Mouse (Mus musculus): ENCODE measurements around the gene Adcy5. TPM values are rescaled to one million over a fixed set of nuclear protein-coding genes. Genes with fewer than 3 reads are reported as not detected.

The Adcy5 gene
- polyA plus RNA-seq, 1 experiment from 2014 or later, result 1.4 TPM

DNA sequence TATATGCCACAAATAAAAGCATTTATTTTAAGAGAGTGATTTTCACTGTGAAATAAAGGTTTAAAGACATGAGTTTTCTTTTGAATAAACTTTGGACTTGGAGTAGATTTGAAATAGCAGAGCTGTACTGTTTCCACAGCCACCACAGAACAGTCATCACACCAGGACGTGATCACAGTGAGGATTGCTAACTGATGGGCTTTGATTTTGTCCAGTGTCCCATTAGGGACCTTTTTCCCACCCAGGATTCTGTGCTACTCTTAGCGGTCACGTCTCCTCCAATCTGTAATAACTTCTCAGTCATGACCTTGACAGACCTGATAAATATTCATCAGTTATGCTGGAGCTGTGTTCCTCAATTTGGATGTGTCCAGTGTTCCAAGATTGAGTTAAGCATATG, 160.8 kb downstream of the Adcy5 start:
- H3K9me3 ChIP-seq (replicated peaks; ENCODE audit: control insufficient read depth, low read length), result no peaks in the 10 kb centered on the region
- 80% methylated on average over 3 of the region's 3 CpGs for WGBS
- no peaks in the 10 kb centered on the region for H3K27me3 ChIP-seq (ENCODE audit: control insufficient read depth, insufficient read depth, low read length)
- no peak overlapping the region for H3K4me3 ChIP-seq (ENCODE audit: low read depth, low read length)
- no peaks in the 10 kb centered on the region for H3K4me1 ChIP-seq (ENCODE audit: control insufficient read depth, insufficient read depth, low read length)
- no peak overlapping the region for H3K9ac ChIP-seq (replicated peaks; ENCODE audit: low read length)
- H3K4me2 ChIP-seq (ENCODE audit: low read depth, low read length), result no peak overlapping the region
- ATAC-seq (replicated peaks; ENCODE audit: insufficient number of reproducible peaks, low FRiP score, low TSS enrichment, low read depth) (no peak), DNase-seq (ENCODE audit: low spot score) (no peak)
- no peaks in the 10 kb centered on the region; the same call in 1 of the 2 replicates for H3K36me3 ChIP-seq (replicated peaks; ENCODE audit: control insufficient read depth, insufficient read depth, low read depth, low read length)
- H3K27ac ChIP-seq (replicated peaks; ENCODE audit: low read depth, low read length), result no peak overlapping the region

DNA sequence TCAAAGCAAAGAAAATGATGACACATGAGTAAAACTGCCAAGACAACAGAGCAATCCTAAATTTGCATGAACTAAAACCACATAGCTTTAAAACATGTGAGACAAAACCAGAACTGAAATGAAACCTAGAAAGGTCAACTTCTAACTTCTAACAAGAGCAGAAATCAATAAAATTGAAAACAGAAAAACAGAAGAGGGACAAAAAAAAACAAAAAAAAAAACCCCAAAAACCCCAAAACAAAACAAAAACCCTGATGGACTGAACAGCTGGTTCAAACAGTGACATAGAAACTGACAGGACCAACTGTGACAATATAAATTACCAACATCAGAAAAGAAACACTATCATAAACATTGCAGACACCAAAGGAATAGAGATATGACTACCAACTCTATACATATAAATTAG, 162.2 kb downstream of the Adcy5 start:
- Histone ChIP-seq H3K9me3 (replicated peaks; ENCODE audit: control insufficient read depth, low read length) (no peaks in the 10 kb centered on the region), H3K4me2 (ENCODE audit: low read depth, low read length) (no peak overlapping the region), H3K36me3 (replicated peaks; ENCODE audit: control insufficient read depth, insufficient read depth, low read depth, low read length) (no peaks in the 10 kb centered on the region; the same call in 1 of the 2 replicates), H3K9ac (replicated peaks; ENCODE audit: low read length) (no peak overlapping the region), H3K27ac (replicated peaks; ENCODE audit: low read depth, low read length) (no peak overlapping the region), H3K4me3 (ENCODE audit: low read depth, low read length) (no peak overlapping the region), H3K4me1 (ENCODE audit: control insufficient read depth, insufficient read depth, low read length) (no peaks in the 10 kb centered on the region), H3K27me3 (ENCODE audit: control insufficient read depth, insufficient read depth, low read length) (no peaks in the 10 kb centered on the region)
- DNase-seq (ENCODE audit: low spot score) (no peak), ATAC-seq (replicated peaks; ENCODE audit: insufficient number of reproducible peaks, low FRiP score, low TSS enrichment, low read depth) (no peak)

DNA sequence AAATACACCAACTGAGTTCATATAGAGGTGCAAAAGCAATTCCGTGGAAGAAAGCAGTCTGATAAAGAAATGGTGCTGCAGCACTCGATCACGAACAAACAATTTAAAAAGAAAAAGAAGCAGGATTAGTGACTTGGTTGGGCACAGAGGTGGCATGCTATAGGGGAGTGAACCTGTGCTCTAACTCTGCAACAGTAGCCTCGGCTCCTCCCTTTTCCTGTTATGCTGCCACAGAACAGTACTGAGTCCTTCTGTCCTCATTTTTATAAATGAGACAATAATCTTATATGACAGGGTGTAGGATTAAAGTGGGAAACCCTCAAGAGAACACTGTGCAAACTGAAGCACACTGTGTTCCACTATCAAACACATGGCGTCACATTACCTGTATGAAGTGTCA, 162.8 kb downstream of the Adcy5 start:
- Histone ChIP-seq H3K27ac (replicated peaks; ENCODE audit: low read depth, low read length) (no peak overlapping the region), H3K9me3 (replicated peaks; ENCODE audit: control insufficient read depth, low read length) (no peaks in the 10 kb centered on the region), H3K9ac (replicated peaks; ENCODE audit: low read length) (no peak overlapping the region), H3K27me3 (ENCODE audit: control insufficient read depth, insufficient read depth, low read length) (no peaks in the 10 kb centered on the region), H3K4me1 (ENCODE audit: control insufficient read depth, insufficient read depth, low read length) (no peaks in the 10 kb centered on the region), H3K4me3 (ENCODE audit: low read depth, low read length) (no peak overlapping the region), H3K36me3 (replicated peaks; ENCODE audit: control insufficient read depth, insufficient read depth, low read depth, low read length) (no peaks in the 10 kb centered on the region; the same call in 1 of the 2 replicates), H3K4me2 (ENCODE audit: low read depth, low read length) (no peak overlapping the region)
- no peak for DNase-seq (ENCODE audit: low spot score)
- no peak for ATAC-seq (replicated peaks; ENCODE audit: insufficient number of reproducible peaks, low FRiP score, low TSS enrichment, low read depth)
- WGBS, result 79% methylated on average over 5 of the region's 5 CpGs

DNA sequence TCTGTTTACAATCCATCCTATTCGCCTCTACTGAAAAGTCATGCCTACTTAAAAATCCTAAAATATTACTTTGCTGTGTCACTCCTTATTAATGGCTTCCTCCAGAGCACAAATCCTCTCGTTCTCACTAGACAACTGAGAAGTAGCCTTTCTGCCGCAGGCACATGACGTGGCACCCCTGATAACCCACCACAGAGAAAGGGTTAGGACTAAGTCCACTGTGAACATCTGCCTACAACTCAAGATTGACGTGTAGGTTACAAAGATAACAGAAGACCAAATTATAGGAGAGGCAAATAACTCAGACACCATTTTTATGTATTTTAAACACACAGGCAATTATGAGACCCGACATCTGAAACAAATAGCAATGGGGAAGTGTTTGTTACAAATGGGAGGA, 163.7 kb downstream of the Adcy5 start:
- no peak overlapping the region for H3K4me3 ChIP-seq (ENCODE audit: low read depth, low read length)
- no peak overlapping the region for H3K9ac ChIP-seq (replicated peaks; ENCODE audit: low read length)
- H3K36me3 ChIP-seq (replicated peaks; ENCODE audit: control insufficient read depth, insufficient read depth, low read depth, low read length), result no peaks in the 10 kb centered on the region; the same call in 1 of the 2 replicates
- no peaks in the 10 kb centered on the region for H3K4me1 ChIP-seq (ENCODE audit: control insufficient read depth, insufficient read depth, low read length)
- WGBS, result 78% methylated on average over 6 of the region's 6 CpGs
- H3K27ac ChIP-seq (replicated peaks; ENCODE audit: low read depth, low read length), result no peak overlapping the region
- H3K4me2 ChIP-seq (ENCODE audit: low read depth, low read length), result no peak overlapping the region
- DNase-seq (ENCODE audit: low spot score), result no peak
- ATAC-seq (replicated peaks; ENCODE audit: insufficient number of reproducible peaks, low FRiP score, low TSS enrichment, low read depth), result no peak
- no peaks in the 10 kb centered on the region for H3K9me3 ChIP-seq (replicated peaks; ENCODE audit: control insufficient read depth, low read length)
- no peaks in the 10 kb centered on the region for H3K27me3 ChIP-seq (ENCODE audit: control insufficient read depth, insufficient read depth, low read length)

DNA sequence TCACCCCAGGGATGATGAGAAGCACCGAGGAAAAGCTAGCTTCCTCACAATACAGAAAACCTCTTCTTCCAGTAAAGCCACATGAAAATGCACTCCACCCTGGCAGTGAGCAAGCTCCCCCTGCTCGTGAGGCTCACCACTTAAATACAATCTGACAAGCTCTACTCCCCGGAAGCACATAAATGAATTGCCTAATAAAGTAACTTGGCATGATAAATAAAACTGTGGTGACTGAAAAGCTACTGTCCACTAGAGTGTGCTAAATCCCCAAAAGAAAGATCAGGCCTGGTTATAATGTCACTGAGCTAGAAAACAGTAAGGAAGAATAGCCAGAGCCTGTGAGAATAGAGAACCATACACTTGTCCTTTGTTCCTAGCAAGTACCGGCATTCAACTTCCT, 164.7 kb downstream of the Adcy5 start:
- Histone ChIP-seq H3K4me3 (ENCODE audit: low read depth, low read length) (no peak overlapping the region), H3K36me3 (replicated peaks; ENCODE audit: control insufficient read depth, insufficient read depth, low read depth, low read length) (no peaks in the 10 kb centered on the region), H3K9me3 (replicated peaks; ENCODE audit: control insufficient read depth, low read length) (no peaks in the 10 kb centered on the region), H3K4me1 (ENCODE audit: control insufficient read depth, insufficient read depth, low read length) (no peaks in the 10 kb centered on the region), H3K4me2 (ENCODE audit: low read depth, low read length) (no peak overlapping the region), H3K27me3 (ENCODE audit: control insufficient read depth, insufficient read depth, low read length) (no peaks in the 10 kb centered on the region), H3K27ac (replicated peaks; ENCODE audit: low read depth, low read length) (no peak overlapping the region), H3K9ac (replicated peaks; ENCODE audit: low read length) (no peak overlapping the region)
- no peak for ATAC-seq (replicated peaks; ENCODE audit: insufficient number of reproducible peaks, low FRiP score, low TSS enrichment, low read depth)
- 44% methylated on average over 4 of the region's 4 CpGs for WGBS
- peak; percentile 39 for DNase-seq (ENCODE audit: low spot score)

DNA sequence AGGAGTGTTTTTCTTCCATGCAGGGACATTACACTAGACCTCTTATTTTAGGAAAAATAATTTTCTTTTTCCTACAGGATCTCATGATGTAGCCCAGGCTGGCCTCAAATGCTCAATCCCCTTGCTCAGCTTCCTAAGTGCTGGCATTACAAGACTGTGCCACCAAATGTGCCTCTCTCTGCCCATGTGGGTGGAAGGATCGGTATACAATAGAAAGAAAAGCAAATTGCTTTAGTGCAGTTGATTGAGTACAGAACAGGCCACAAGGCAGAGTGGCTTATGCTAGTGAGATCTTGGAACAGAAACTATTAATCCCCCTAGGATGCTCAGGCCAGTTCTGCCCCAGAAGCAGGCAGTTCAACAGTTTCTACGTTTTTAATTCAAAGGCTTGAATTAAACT, 165.1 kb downstream of the Adcy5 start:
- H3K4me1 ChIP-seq (ENCODE audit: control insufficient read depth, insufficient read depth, low read length), result no peaks in the 10 kb centered on the region
- no peak for ATAC-seq (replicated peaks; ENCODE audit: insufficient number of reproducible peaks, low FRiP score, low TSS enrichment, low read depth)
- no peaks in the 10 kb centered on the region for H3K9me3 ChIP-seq (replicated peaks; ENCODE audit: control insufficient read depth, low read length)
- H3K36me3 ChIP-seq (replicated peaks; ENCODE audit: control insufficient read depth, insufficient read depth, low read depth, low read length), result no peaks in the 10 kb centered on the region
- 87% methylated on average over 2 of the region's 2 CpGs for WGBS
- no peak for DNase-seq (ENCODE audit: low spot score)
- H3K27ac ChIP-seq (replicated peaks; ENCODE audit: low read depth, low read length), result no peak overlapping the region
- no peak overlapping the region for H3K9ac ChIP-seq (replicated peaks; ENCODE audit: low read length)
- H3K4me3 ChIP-seq (ENCODE audit: low read depth, low read length), result no peak overlapping the region
- H3K4me2 ChIP-seq (ENCODE audit: low read depth, low read length), result no peak overlapping the region
- H3K27me3 ChIP-seq (ENCODE audit: control insufficient read depth, insufficient read depth, low read length), result no peaks in the 10 kb centered on the region

DNA sequence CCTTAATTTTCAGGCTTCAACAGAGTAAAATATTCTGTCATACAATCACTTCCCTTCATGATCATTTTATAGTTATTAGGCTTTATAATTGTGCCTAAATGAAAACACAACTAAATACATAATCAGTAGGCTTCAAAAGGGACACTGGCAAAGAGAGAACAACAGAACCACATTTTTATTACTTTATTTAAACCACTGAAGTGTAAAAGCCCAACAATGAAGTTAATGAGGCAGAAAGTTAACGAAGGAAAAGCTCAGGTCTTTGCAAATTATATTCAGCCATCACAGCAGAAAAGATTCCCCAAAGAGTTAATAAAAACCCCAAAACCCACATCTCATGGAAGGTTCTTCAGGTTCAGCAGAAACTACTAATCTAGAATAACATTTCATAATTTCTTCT, 175.8 kb downstream of the Adcy5 start:
- ATAC-seq (replicated peaks; ENCODE audit: insufficient number of reproducible peaks, low FRiP score, low TSS enrichment, low read depth) (no peak), DNase-seq (ENCODE audit: low spot score) (no peak)
- Histone ChIP-seq H3K27me3 (ENCODE audit: control insufficient read depth, insufficient read depth, low read length) (no peaks in the 10 kb centered on the region), H3K36me3 (replicated peaks; ENCODE audit: control insufficient read depth, insufficient read depth, low read depth, low read length) (no peaks in the 10 kb centered on the region), H3K27ac (replicated peaks; ENCODE audit: low read depth, low read length) (no peak overlapping the region), H3K9ac (replicated peaks; ENCODE audit: low read length) (no peak overlapping the region), H3K4me3 (ENCODE audit: low read depth, low read length) (no peak overlapping the region), H3K9me3 (replicated peaks; ENCODE audit: control insufficient read depth, low read length) (no peaks in the 10 kb centered on the region), H3K4me1 (ENCODE audit: control insufficient read depth, insufficient read depth, low read length) (no peaks in the 10 kb centered on the region), H3K4me2 (ENCODE audit: low read depth, low read length) (no peak overlapping the region)
- WGBS, result 82% methylated on average over 1 of the region's 1 CpGs

Data from embryonic facial prominence, embryonic 11.5 days (tissue).